Mouse (Mus musculus): ENCODE results near the gene Ankrd11.
A peak's percentile ranks its signal among the peaks of the same experiment; 100 is the strongest.

The Ankrd11 gene

GRCm38 (mm10) chr8:123004033-123004922 is 37.8 kb downstream of the Ankrd11 start:
- DNase-seq: no peak

GRCm38 (mm10) chr8:123000311-123000710 is 41.8 kb downstream of the Ankrd11 start:
- no peak for DNase-seq

GRCm38 (mm10) chr8:122997963-122998362 is 44.1 kb downstream of the Ankrd11 start:
- DNase-seq: no peak

GRCm38 (mm10) chr8:122993740-122994139 is 48.3 kb downstream of the Ankrd11 start:
- DNase-seq: no peak

GRCm38 (mm10) chr8:122993031-122993430 is 49.0 kb downstream of the Ankrd11 start:
- DNase-seq: no peak

- no peak for DNase-seq
These were observed 49.8 kb downstream of the Ankrd11 start for GRCm38 (mm10) chr8:122992296-122992695.

GRCm38 (mm10) chr8:122991368-122991767 is 50.7 kb downstream of the Ankrd11 start:
- DNase-seq: no peak

GRCm38 (mm10) chr8:122989976-122990375 is 52.1 kb downstream of the Ankrd11 start:
- no peak for DNase-seq

GRCm38 (mm10) chr8:122988955-122989354 is 53.1 kb downstream of the Ankrd11 start:
- DNase-seq: no peak

GRCm38 (mm10) chr8:122987255-122987654 is 54.8 kb downstream of the Ankrd11 start:
- DNase-seq: no peak

GRCm38 (mm10) chr8:122986501-122987184 is 55.4 kb downstream of the Ankrd11 start:
- no peak for DNase-seq

- no peak for DNase-seq
These were observed 57.9 kb downstream of the Ankrd11 start for GRCm38 (mm10) chr8:122984175-122984574.

GRCm38 (mm10) chr8:122983178-122983942 is 58.7 kb downstream of the Ankrd11 start:
- DNase-seq: peak; percentile 37

GRCm38 (mm10) chr8:122981646-122982045 is 60.4 kb downstream of the Ankrd11 start:
- DNase-seq: peak; percentile 36

- DNase-seq: peak; percentile 60
These were observed 62.1 kb downstream of the Ankrd11 start for GRCm38 (mm10) chr8:122979865-122980509.

GRCm38 (mm10) chr8:122979424-122979823 is 62.7 kb downstream of the Ankrd11 start:
- DNase-seq: no peak

GRCm38 (mm10) chr8:122976046-122976445 is 66.0 kb downstream of the Ankrd11 start:
- DNase-seq: peak; percentile 41

GRCm38 (mm10) chr8:122969964-122970620 is 72.0 kb downstream of the Ankrd11 start:
- DNase-seq: no peak

GRCm38 (mm10) chr8:122968145-122968544 is 73.9 kb downstream of the Ankrd11 start:
- DNase-seq: no peak

- DNase-seq: no peak
These were observed 75.4 kb downstream of the Ankrd11 start for GRCm38 (mm10) chr8:122966638-122967037.

- no peak for DNase-seq
These were observed 80.0 kb downstream of the Ankrd11 start for GRCm38 (mm10) chr8:122962046-122962445.

GRCm38 (mm10) chr8:122961458-122961857 is 80.6 kb downstream of the Ankrd11 start:
- no peak for DNase-seq
